Mouse (Mus musculus) kidney, postnatal 0 days (tissue): ENCODE measurements around the gene Lgr6. TPM values are rescaled to one million over a fixed set of nuclear protein-coding genes. Genes with fewer than 3 reads are reported as not detected.

Experiments used
- ATAC-seq: fragments of 200-750 bp; cut with Nextera tagmentation; replicated peaks from 2 replicates; pipeline ENCODE4 v1.8.0; 2017; ENCODE audit warnings: low read depth, moderate number of reproducible peaks, moderate TSS enrichment, moderate library complexity; ENCODE audit not compliant: low FRiP score
- DNase-seq: peaks from one replicate; pipeline ENCODE4 v3.0.0-alpha.2; 2016; ENCODE audit warnings: low spot score
- H3K27ac ChIP-seq: fragments of 300-500 bp; sonication (generic); 2 replicates; pipeline ENCODE4 v1.5.1; 2014; ENCODE audit warnings: mild to moderate bottlenecking
- H3K27me3 ChIP-seq: fragments of 300-500 bp; sonication (generic); 2 replicates; pipeline ENCODE4 v1.6.1; 2014; ENCODE audit warnings: low read length, mixed read lengths; ENCODE audit not compliant: insufficient read depth
- H3K36me3 ChIP-seq: fragments of 300-500 bp; sonication (generic); 2 replicates; pipeline ENCODE4 v1.6.1; 2014; ENCODE audit warnings: low read length, mixed read lengths; ENCODE audit not compliant: insufficient read depth
- H3K4me1 ChIP-seq: fragments of 300-500 bp; sonication (generic); replicated peaks from 2 replicates; pipeline ENCODE4 v1.6.1; 2014; ENCODE audit warnings: antibody characterized with exemption, low read length, mixed read lengths; ENCODE audit not compliant: insufficient read depth
- H3K4me2 ChIP-seq: fragments of 300-500 bp; sonication (generic); 2 replicates; pipeline ENCODE4 v1.6.1; 2014; ENCODE audit warnings: mild to moderate bottlenecking, low read length, moderate library complexity, mixed read lengths
- H3K4me3 ChIP-seq: fragments of 300-500 bp; sonication (generic); replicated peaks from 2 replicates; pipeline ENCODE4 v1.5.1; 2014; ENCODE audit warnings: low read depth, low read length
- H3K9ac ChIP-seq: fragments of 300-500 bp; sonication (generic); 2 replicates; pipeline ENCODE4 v1.6.1; 2014; ENCODE audit warnings: low read depth, low read length
- H3K9me3 ChIP-seq: fragments of 300-500 bp; sonication (generic); replicated peaks from 2 replicates; pipeline ENCODE4 v1.6.1; 2016; ENCODE audit warnings: low read length, inconsistent platforms, mixed read lengths
- CTCF ChIP-seq: IDR thresholded peaks from 2 replicates; pipeline ENCODE4 v1.5.1; 2016; ENCODE audit warnings: antibody characterized with exemption, low read depth, mild to moderate bottlenecking, moderate library complexity
- WGBS: fragments of 180-500 bp; shearing (Covaris S2); extraction: QIAGEN DNeasy Blood & Tissue Kit; methylation state at CpG from one replicate; pipeline ENCODE4 v1.1.7; 2014; 5-methylcytosine and 5-hydroxymethylcytosine counted together
- polyA plus RNA-seq: library from polyadenylated mRNA; unstranded; fragments of >200 nt; fragmentation: Nextera tagmentation; extraction: Ambion mirVana; gene quantifications from 2 replicates; pipeline ENCODE4 v1.2.1, GENCODE M21; 2015

The Lgr6 gene
- polyA plus RNA-seq, 1 experiment from 2014 or later: 0.83 TPM

GRCm38 (mm10) chr1:134938233-134938632 lies 166.8 kb downstream of the Lgr6 start:
- Histone ChIP-seq H3K36me3 (no peaks in the 10 kb centered on the region), H3K4me1 (0 out of 2 replicates have a peak, but pooled peaks cover 5% of the 10 kb centered on the region), H3K9me3 (no peaks in the 10 kb centered on the region), H3K27ac (no peak overlapping the region), H3K27me3 (no peaks in the 10 kb centered on the region), H3K4me2 (no peak overlapping the region), H3K4me3 (no peak overlapping the region), H3K9ac (no peak overlapping the region)
- ATAC-seq: no peak
- DNase-seq: no peak
- 90% methylated on average over 1 of the region's 1 CpGs for WGBS
- TF ChIP-seq CTCF: no peak

- no peak for ATAC-seq
- H3K27ac ChIP-seq: no peak overlapping the region
- 0 out of 2 replicates have a peak, but pooled peaks cover 5% of the 10 kb centered on the region for H3K4me1 ChIP-seq
- no peaks in the 10 kb centered on the region for H3K27me3 ChIP-seq
- TF ChIP-seq CTCF: no peak
- no peaks in the 10 kb centered on the region for H3K9me3 ChIP-seq
- H3K4me2 ChIP-seq: no peak overlapping the region
- H3K9ac ChIP-seq: no peak overlapping the region
- H3K4me3 ChIP-seq: no peak overlapping the region
- WGBS: 87% methylated on average over 6 of the region's 6 CpGs
- DNase-seq: no peak
- no peaks in the 10 kb centered on the region for H3K36me3 ChIP-seq
Measured at GRCm38 (mm10) chr1:134936335-134936734, 168.7 kb downstream of the Lgr6 start.

Other genes starting within 250 kb of the Lgr6 start
- gene Ppp1r12b, start 149.3 kb downstream of the Lgr6 start, polyA plus RNA-seq: 3.2 and 3.4 TPM in 2 replicates
- 24.7 and 27.1 TPM in 2 replicates for gene Ube2t, start 142.7 kb downstream of the Lgr6 start, polyA plus RNA-seq
- 0.38 and 0.42 TPM in 2 replicates for gene Ptpn7, start 27.4 kb upstream of the Lgr6 start, polyA plus RNA-seq
- 47.4 and 49.3 TPM in 2 replicates for gene Arl8a, start 41.5 kb upstream of the Lgr6 start, polyA plus RNA-seq
- not detected in 2 replicates for gene Gpr37l1, start 62.4 kb upstream of the Lgr6 start, polyA plus RNA-seq
- gene Elf3, start 153.3 kb upstream of the Lgr6 start, polyA plus RNA-seq: 36.1 and 39.2 TPM in 2 replicates
- gene Rnpep, start 178.8 kb upstream of the Lgr6 start, polyA plus RNA-seq: 56.5 and 62.8 TPM in 2 replicates
- gene Timm17a, start 208.5 kb upstream of the Lgr6 start, polyA plus RNA-seq: 314 and 318 TPM in 2 replicates
- gene Lmod1, start 219.5 kb upstream of the Lgr6 start, polyA plus RNA-seq: 2.1 and 2.9 TPM in 2 replicates